Mouse (Mus musculus): ENCODE results near the gene Gm10190. TPM values are rescaled to one million over a fixed set of nuclear protein-coding genes. Genes with fewer than 3 reads are reported as not detected.

Gm10190 gene
- total and polyA plus RNA-seq, 3 experiments = not detected

GRCm38 (mm10) chr17:80325456-80325855, 47.9 kb downstream of the Gm10190 start:
- Histone ChIP-seq H3K4me1 (ENCODE audit: insufficient read depth, low read depth, low read length) (no peaks in the 10 kb centered on the region; the same call in 1 of the 2 replicates), H3K36me3 (replicated peaks) (no peaks in the 10 kb centered on the region), H3K9me3 (replicated peaks) (no peaks in the 10 kb centered on the region), H3K27me3 (ENCODE audit: insufficient read depth, low read length) (peaks cover 2% of the 10 kb centered on the region), H3K4me3 (ENCODE audit: low read depth, low read length) (no peak overlapping the region)
- no peak for TF ChIP-seq TAL1 (conservative IDR thresholded peaks at IDR 0.05; ENCODE audit: low read depth, low read length)
- TF ChIP-seq GATA1 (IDR thresholded peaks at IDR 0.05; ENCODE audit: borderline replicate concordance, low read length) = no peak
- TF ChIP-seq CTCF (IDR thresholded peaks at IDR 0.05; ENCODE audit: low read depth, low read length) = no peak
- TF ChIP-seq POLR2AphosphoS5 (IDR thresholded peaks at IDR 0.05; ENCODE audit: insufficient replicate concordance, low read depth, low read length) = no peak
- no peak for TF ChIP-seq GATA2 (IDR thresholded peaks at IDR 0.05; ENCODE audit: borderline replicate concordance, low read depth, low read length)
- ATAC-seq (ENCODE audit: extremely low read depth, insufficient number of reproducible peaks, low FRiP score, poor library complexity, severe bottlenecking) = no peak
- DNase-seq (ENCODE audit: low spot score) = no peak

DNA sequence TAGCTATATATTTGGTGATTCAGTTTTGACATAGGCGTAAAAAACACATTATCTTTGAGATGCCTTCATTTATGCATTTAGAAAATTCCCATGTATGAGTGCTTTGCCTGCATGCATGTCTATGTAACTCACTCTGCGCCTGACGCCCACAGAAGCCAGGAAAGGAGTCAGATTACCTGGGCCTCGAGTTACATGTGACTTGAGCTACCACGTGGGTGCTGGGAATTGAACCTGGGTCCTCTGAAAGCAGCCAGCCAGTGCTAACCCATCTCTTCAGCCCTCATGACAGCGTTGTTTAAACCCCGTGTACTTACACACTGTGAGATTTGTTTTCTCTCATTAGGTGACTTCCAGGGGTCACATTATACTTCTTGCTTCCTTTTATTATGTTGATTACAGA, 48.8 kb downstream of the Gm10190 start:
- H3K9me3 ChIP-seq (replicated peaks) = no peaks in the 10 kb centered on the region
- DNase-seq (ENCODE audit: low spot score) (no peak), ATAC-seq (ENCODE audit: extremely low read depth, insufficient number of reproducible peaks, low FRiP score, poor library complexity, severe bottlenecking) (no peak)
- peaks cover 3% of the 10 kb centered on the region for H3K27me3 ChIP-seq (ENCODE audit: insufficient read depth, low read length)
- TF ChIP-seq CTCF (IDR thresholded peaks at IDR 0.05; ENCODE audit: low read depth, low read length) = no peak
- no peaks in the 10 kb centered on the region; the same call in 1 of the 2 replicates for H3K4me1 ChIP-seq (ENCODE audit: insufficient read depth, low read depth, low read length)
- no peak overlapping the region for H3K4me3 ChIP-seq (ENCODE audit: low read depth, low read length)
- H3K36me3 ChIP-seq (replicated peaks) = no peaks in the 10 kb centered on the region

DNA sequence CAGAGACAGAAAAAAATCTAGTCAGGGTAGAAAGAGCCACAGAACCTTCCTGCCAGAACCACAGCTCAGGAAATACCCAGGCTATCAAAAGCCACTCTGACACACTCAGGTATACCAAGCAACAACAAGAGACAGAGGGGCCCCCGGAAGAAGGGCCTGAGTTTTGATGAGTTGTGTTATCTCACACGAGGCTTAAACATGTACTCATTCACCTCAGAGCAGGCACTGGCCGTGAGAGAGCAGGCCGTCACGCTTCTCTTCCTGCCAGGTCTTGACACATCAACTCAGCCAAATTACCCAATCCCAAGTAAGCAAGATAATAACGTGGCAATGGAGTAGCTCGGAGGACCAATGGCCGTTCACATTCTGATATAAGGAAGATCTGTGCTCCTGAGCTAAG, 49.7 kb downstream of the Gm10190 start:
- Histone ChIP-seq H3K9me3 (replicated peaks) (no peaks in the 10 kb centered on the region), H3K36me3 (replicated peaks) (no peaks in the 10 kb centered on the region), H3K4me1 (ENCODE audit: insufficient read depth, low read depth, low read length) (no peaks in the 10 kb centered on the region; the same call in 1 of the 2 replicates), H3K4me3 (ENCODE audit: low read depth, low read length) (no peak overlapping the region), H3K27me3 (ENCODE audit: insufficient read depth, low read length) (peaks cover 4% of the 10 kb centered on the region)
- ATAC-seq (ENCODE audit: extremely low read depth, insufficient number of reproducible peaks, low FRiP score, poor library complexity, severe bottlenecking) = no peak
- no peak for TF ChIP-seq GATA2 (IDR thresholded peaks at IDR 0.05; ENCODE audit: borderline replicate concordance, low read depth, low read length)
- DNase-seq (ENCODE audit: low spot score) = no peak

Other genes starting within 250 kb of the Gm10190 start
- not detected in 2 replicates for gene Galm, start 246.1 kb downstream of the Gm10190 start, total RNA-seq (2014; fragmentation: Nextera tagmentation)
- gene Galm, start 246.1 kb downstream of the Gm10190 start, total RNA-seq (2017) = not detected in 2 replicates
- not detected in 2 replicates for gene Galm, start 246.1 kb downstream of the Gm10190 start, polyA plus RNA-seq (2012)
- 351 and 376 TPM in 2 replicates for gene Srsf7, start 166.2 kb downstream of the Gm10190 start, total RNA-seq (2014; fragmentation: Nextera tagmentation)
- 435 and 486 TPM in 2 replicates for gene Srsf7, start 166.2 kb downstream of the Gm10190 start, total RNA-seq (2017)
- gene Srsf7, start 166.2 kb downstream of the Gm10190 start, polyA plus RNA-seq (2012) = 134 and 226 TPM in 2 replicates
- gene Ttc39d, start 166.1 kb downstream of the Gm10190 start, total RNA-seq (2014; fragmentation: Nextera tagmentation) = 0.30 TPM in 1 of 2 replicates, not detected in the other
- 0.12 and 0.16 TPM in 2 replicates for gene Ttc39d, start 166.1 kb downstream of the Gm10190 start, total RNA-seq (2017)
- not detected in 2 replicates for gene Ttc39d, start 166.1 kb downstream of the Gm10190 start, polyA plus RNA-seq (2012)
- gene Gemin6, start 149.1 kb downstream of the Gm10190 start, total RNA-seq (2014; fragmentation: Nextera tagmentation) = 28.8 and 30.9 TPM in 2 replicates
- 42.7 and 43.7 TPM in 2 replicates for gene Gemin6, start 149.1 kb downstream of the Gm10190 start, total RNA-seq (2017)
- gene Gemin6, start 149.1 kb downstream of the Gm10190 start, polyA plus RNA-seq (2012) = 0.96 and 1.4 TPM in 2 replicates
- gene Morn2, start 83.3 kb downstream of the Gm10190 start, total RNA-seq (2014; fragmentation: Nextera tagmentation) = 32.8 and 34.3 TPM in 2 replicates
- 20.8 and 24.0 TPM in 2 replicates for gene Morn2, start 83.3 kb downstream of the Gm10190 start, total RNA-seq (2017)
- 3.3 and 3.5 TPM in 2 replicates for gene Morn2, start 83.3 kb downstream of the Gm10190 start, polyA plus RNA-seq (2012)
- 23.4 and 29.0 TPM in 2 replicates for gene Dhx57, start 83.1 kb downstream of the Gm10190 start, total RNA-seq (2014; fragmentation: Nextera tagmentation)
- gene Dhx57, start 83.1 kb downstream of the Gm10190 start, total RNA-seq (2017) = 15.7 and 16.3 TPM in 2 replicates
- gene Dhx57, start 83.1 kb downstream of the Gm10190 start, polyA plus RNA-seq (2012) = 7.7 and 8.0 TPM in 2 replicates
- not detected in 2 replicates for gene Arhgef33, start 66.1 kb downstream of the Gm10190 start, total RNA-seq (2014; fragmentation: Nextera tagmentation)
- gene Arhgef33, start 66.1 kb downstream of the Gm10190 start, total RNA-seq (2017) = 0.27 and 0.29 TPM in 2 replicates
- 0.07 TPM in 1 of 2 replicates, not detected in the other for gene Arhgef33, start 66.1 kb downstream of the Gm10190 start, polyA plus RNA-seq (2012)
- 54.4 and 66.9 TPM in 2 replicates for gene Sos1, start 106.9 kb upstream of the Gm10190 start, total RNA-seq (2014; fragmentation: Nextera tagmentation)
- gene Sos1, start 106.9 kb upstream of the Gm10190 start, total RNA-seq (2017) = 8.4 and 9.1 TPM in 2 replicates
- gene Sos1, start 106.9 kb upstream of the Gm10190 start, polyA plus RNA-seq (2012) = 3.0 and 3.2 TPM in 2 replicates
- 0.75 and 0.83 TPM in 2 replicates for gene Cdkl4, start 204.3 kb upstream of the Gm10190 start, total RNA-seq (2014; fragmentation: Nextera tagmentation)
- gene Cdkl4, start 204.3 kb upstream of the Gm10190 start, total RNA-seq (2017) = 0.05 and 0.12 TPM in 2 replicates
- gene Cdkl4, start 204.3 kb upstream of the Gm10190 start, polyA plus RNA-seq (2012) = 0.02 TPM in 1 of 2 replicates, not detected in the other

Measured in G1E (cell line).